Mouse (Mus musculus) hindbrain, embryonic 11.5 days (tissue): ENCODE measurements around the gene Map3k6. TPM values are rescaled to one million over a fixed set of nuclear protein-coding genes. Genes with fewer than 3 reads are reported as not detected.

Experiments used
- ATAC-seq: fragments of 200-750 bp; cut with Nextera tagmentation; 2 replicates; pipeline ENCODE4 v1.8.0; 2017; ENCODE audit warnings: mild to moderate bottlenecking, moderate TSS enrichment, moderate library complexity; ENCODE audit not compliant: low FRiP score
- DNase-seq: peaks from one replicate; pipeline ENCODE4 v3.0.0-alpha.2; 2015; ENCODE audit warnings: low spot score
- H3K27ac ChIP-seq: fragments of 300-500 bp; sonication (generic); 2 replicates; pipeline ENCODE4 v1.5.1; 2014; ENCODE audit warnings: mild to moderate bottlenecking, low read depth, low read length
- H3K27me3 ChIP-seq: fragments of 300-500 bp; sonication (generic); 2 replicates; pipeline ENCODE4 v1.6.1; 2014; ENCODE audit warnings: mild to moderate bottlenecking, low read length, moderate library complexity, mixed read lengths; ENCODE audit not compliant: control insufficient read depth, insufficient read depth
- H3K36me3 ChIP-seq: fragments of 300-500 bp; sonication (generic); 2 replicates; pipeline ENCODE4 v1.6.1; 2014; ENCODE audit warnings: mild to moderate bottlenecking, low read length, moderate library complexity, mixed read lengths; ENCODE audit not compliant: control insufficient read depth, insufficient read depth
- H3K4me1 ChIP-seq: fragments of 300-500 bp; sonication (generic); replicated peaks from 2 replicates; pipeline ENCODE4 v1.6.1; 2014; ENCODE audit warnings: low read length, mixed read lengths; ENCODE audit not compliant: control insufficient read depth, insufficient read depth
- H3K4me2 ChIP-seq: fragments of 300-500 bp; sonication (generic); replicated peaks from 2 replicates; pipeline ENCODE4 v1.6.1; 2014; ENCODE audit warnings: mild to moderate bottlenecking, low read depth, low read length
- H3K4me3 ChIP-seq: fragments of 300-500 bp; sonication (generic); 2 replicates; pipeline ENCODE4 v1.5.1; 2014; ENCODE audit warnings: low read depth, low read length
- H3K9ac ChIP-seq: fragments of 300-500 bp; sonication (generic); 2 replicates; pipeline ENCODE4 v1.6.1; 2014; ENCODE audit warnings: low read depth, low read length
- H3K9me3 ChIP-seq: fragments of 300-500 bp; sonication (generic); 2 replicates; pipeline ENCODE4 v1.6.1; 2016; ENCODE audit warnings: low read length; ENCODE audit not compliant: control insufficient read depth
- WGBS: fragments of 180-500 bp; shearing (Covaris S2); extraction: QIAGEN DNeasy Blood & Tissue Kit; methylation state at CpG from one replicate; pipeline ENCODE4 v1.1.7; 2014; 5-methylcytosine and 5-hydroxymethylcytosine counted together
- polyA plus RNA-seq: library from polyadenylated mRNA; unstranded; fragments of >200 nt; fragmentation: Nextera tagmentation; extraction: Ambion mirVana; gene quantifications from 2 replicates; pipeline ENCODE4 v1.2.1, GENCODE M21; 2014

The Map3k6 gene
- polyA plus RNA-seq, 1 experiment from 2014 or later, result 3.0 TPM

- no peak overlapping the region for H3K4me3 ChIP-seq
- ATAC-seq, result no peak
- WGBS, result 89% methylated on average over 19 of the region's 19 CpGs
- H3K9ac ChIP-seq, result no peak overlapping the region
- no peak overlapping the region for H3K27ac ChIP-seq
- H3K4me2 ChIP-seq, result no peak overlapping the region
- no peak for DNase-seq
- no peaks in the 10 kb centered on the region for H3K36me3 ChIP-seq
- H3K4me1 ChIP-seq, result peaks cover 7% of the 10 kb centered on the region; the same call in 1 of the 2 replicates
- H3K9me3 ChIP-seq, result no peaks in the 10 kb centered on the region
- peaks cover 29% of the 10 kb centered on the region for H3K27me3 ChIP-seq
These were observed 29.7 kb upstream of the Map3k6 start for GRCm38 (mm10) chr4:133210788-133211390.

GRCm38 (mm10) chr4:133211751-133212561 lies 28.7 kb upstream of the Map3k6 start, which contains the start of the genes Cd164l2 and Gpr3:
Gene Cd164l2, plus strand, starts transcription at chr4:133212131.
Gene Gpr3, minus strand, starts transcription at chr4:133212536.
- Histone ChIP-seq H3K4me2 (peak within 1 kb of the TSS; percentile 97), H3K27me3 (peaks cover 29% of the 10 kb centered on the region), H3K4me3 (peak within 1 kb of the TSS; percentile 61), H3K4me1 (peaks cover 7% of the 10 kb centered on the region; the same call in 1 of the 2 replicates), H3K36me3 (no peaks in the 10 kb centered on the region), H3K9ac (peak within 1 kb of the TSS; percentile 46), H3K9me3 (no peaks in the 10 kb centered on the region), H3K27ac (no peak within 1 kb of the TSS)
- 2% methylated on average over 50 of the region's 52 CpGs for WGBS
- ATAC-seq (peak; percentile 74), DNase-seq (no peak)

GRCm38 (mm10) chr4:133212562-133213267 lies 27.9 kb upstream of the Map3k6 start:
- peaks cover 29% of the 10 kb centered on the region for H3K27me3 ChIP-seq
- H3K9ac ChIP-seq, result no peak overlapping the region
- WGBS, result 3% methylated on average over 40 of the region's 44 CpGs
- peaks cover 7% of the 10 kb centered on the region; the same call in 1 of the 2 replicates for H3K4me1 ChIP-seq
- no peaks in the 10 kb centered on the region for H3K36me3 ChIP-seq
- no peaks in the 10 kb centered on the region for H3K9me3 ChIP-seq
- H3K4me2 ChIP-seq, result peak overlapping the region; percentile 97
- peak; percentile 86 for DNase-seq
- peak; percentile 92 for ATAC-seq
- peak overlapping the region; percentile 61 for H3K4me3 ChIP-seq
- H3K27ac ChIP-seq, result no peak overlapping the region

GRCm38 (mm10) chr4:133213268-133213590 lies 27.4 kb upstream of the Map3k6 start:
- no peak overlapping the region for H3K9ac ChIP-seq
- ATAC-seq (no peak), DNase-seq (no peak)
- no peaks in the 10 kb centered on the region for H3K9me3 ChIP-seq
- WGBS, result 0% methylated on average over 9 of the region's 9 CpGs
- H3K27ac ChIP-seq, result no peak overlapping the region
- H3K27me3 ChIP-seq, result peaks cover 29% of the 10 kb centered on the region
- peak overlapping the region; percentile 4; the same call in 1 of the 2 replicates for H3K4me3 ChIP-seq
- peaks cover 7% of the 10 kb centered on the region; the same call in 1 of the 2 replicates for H3K4me1 ChIP-seq
- no peaks in the 10 kb centered on the region for H3K36me3 ChIP-seq
- peak overlapping the region; percentile 29 for H3K4me2 ChIP-seq

- Histone ChIP-seq H3K27ac (no peak overlapping the region), H3K36me3 (no peaks in the 10 kb centered on the region), H3K27me3 (peaks cover 29% of the 10 kb centered on the region), H3K9ac (no peak overlapping the region), H3K9me3 (no peaks in the 10 kb centered on the region), H3K4me3 (peak overlapping the region; percentile 4; the same call in 1 of the 2 replicates), H3K4me1 (peaks cover 7% of the 10 kb centered on the region; the same call in 1 of the 2 replicates), H3K4me2 (peak overlapping the region; percentile 29; the same call in 1 of the 2 replicates)
- no peak for DNase-seq
- ATAC-seq, result no peak
- 10% methylated on average over 10 of the region's 10 CpGs for WGBS
These were observed 27.0 kb upstream of the Map3k6 start for GRCm38 (mm10) chr4:133213661-133214060.

GRCm38 (mm10) chr4:133217641-133218040 lies 23.0 kb upstream of the Map3k6 start:
- Histone ChIP-seq H3K4me1 (peaks cover 6% of the 10 kb centered on the region; the same call in 1 of the 2 replicates), H3K36me3 (no peaks in the 10 kb centered on the region), H3K27me3 (peaks cover 30% of the 10 kb centered on the region), H3K4me2 (no peak overlapping the region), H3K9ac (no peak overlapping the region), H3K27ac (no peak overlapping the region), H3K4me3 (no peak overlapping the region), H3K9me3 (no peaks in the 10 kb centered on the region)
- WGBS, result under 1% methylated on average over 5 of the region's 5 CpGs
- DNase-seq (peak; percentile 82), ATAC-seq (no peak)

DNA sequence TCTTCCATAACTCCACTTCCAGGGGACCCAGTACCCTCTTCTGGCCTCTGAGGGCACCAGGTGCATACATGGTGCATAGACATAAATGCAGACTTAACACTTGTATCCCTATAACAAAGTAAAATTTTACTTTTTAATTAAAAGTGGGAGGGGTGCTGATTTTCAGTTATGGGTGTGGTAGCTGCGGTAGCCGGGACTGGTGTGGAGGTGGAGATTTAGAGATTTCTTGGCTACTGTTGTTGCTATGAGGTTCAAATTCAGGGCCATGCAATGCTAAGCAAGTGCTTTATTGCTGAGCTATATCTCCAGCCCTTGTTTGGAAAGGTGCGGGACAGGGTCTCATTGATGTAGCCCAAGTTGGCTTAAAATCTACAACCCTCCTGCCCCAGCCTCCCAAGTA lies 21.9 kb upstream of the Map3k6 start:
- no peak overlapping the region for H3K27ac ChIP-seq
- no peaks in the 10 kb centered on the region for H3K36me3 ChIP-seq
- no peak overlapping the region for H3K4me3 ChIP-seq
- no peak for DNase-seq
- no peak for ATAC-seq
- H3K4me1 ChIP-seq, result 0 out of 2 replicates have a peak, but pooled peaks cover 2% of the 10 kb centered on the region
- no peaks in the 10 kb centered on the region for H3K9me3 ChIP-seq
- no peak overlapping the region for H3K9ac ChIP-seq
- WGBS, result 94% methylated on average over 3 of the region's 3 CpGs
- peaks cover 21% of the 10 kb centered on the region for H3K27me3 ChIP-seq
- no peak overlapping the region for H3K4me2 ChIP-seq

DNA sequence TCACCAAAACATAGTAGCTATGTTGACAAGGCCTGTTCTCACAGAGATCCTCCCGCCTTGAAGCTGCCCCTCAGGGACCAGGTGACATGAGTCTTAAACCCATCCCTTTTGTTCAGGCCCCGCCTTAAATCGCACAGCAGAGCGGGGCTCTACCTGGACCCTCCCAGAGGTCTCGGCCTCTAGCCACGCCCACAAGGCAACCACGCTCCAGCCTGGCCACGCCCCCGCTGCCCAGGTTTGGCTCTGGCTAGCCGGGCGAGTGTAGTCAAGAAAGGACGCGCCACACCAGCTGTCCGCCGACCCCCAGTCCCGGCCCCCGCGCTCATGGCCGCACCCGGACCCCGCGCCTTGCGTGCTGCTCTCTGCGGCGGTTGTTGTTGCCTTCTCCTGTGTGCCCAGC lies 20.0 kb upstream of the Map3k6 start:
- Histone ChIP-seq H3K4me2 (peak overlapping the region; percentile 43), H3K36me3 (no peaks in the 10 kb centered on the region), H3K9me3 (no peaks in the 10 kb centered on the region), H3K9ac (peak overlapping the region; percentile 34; the same call in 1 of the 2 replicates), H3K27ac (no peak overlapping the region), H3K4me3 (peak overlapping the region; percentile 17; the same call in 1 of the 2 replicates), H3K27me3 (peaks cover 14% of the 10 kb centered on the region), H3K4me1 (0 out of 2 replicates have a peak, but pooled peaks cover 2% of the 10 kb centered on the region)
- WGBS, result 3% methylated on average over 23 of the region's 25 CpGs
- ATAC-seq, result no peak
- DNase-seq, result peak; percentile 64
